Mouse (Mus musculus) layer of hippocampus, postnatal 25 days (tissue): ENCODE data around the gene Nfatc2. TPM values are rescaled to one million over a fixed set of nuclear protein-coding genes. Genes with fewer than 3 reads are reported as not detected.

Experiments
- DNase-seq, 2 experiments: peaks; one replicate each; pipeline ENCODE4 v3.0.0; 2022; ENCODE audit warnings: mixed read lengths in 2 of 2, low spot score in 1 of 2; ENCODE audit errors: extremely low spot score in 1 of 2
- microRNA-seq, 2 experiments: library from miRNA; unstranded; fragments of <30 nt; microRNA quantifications; one replicate each; pipeline ENCODE4 v1.2.0; 2021
- total RNA-seq, 2 experiments: library from RNA; stranded (reverse); gene quantifications; 2 replicates each; pipeline ENCODE4 v1.2.3; 2021

Gene Nfatc2
- total RNA-seq, 2 experiments from 2014 or later, result 16.1 to 21.6 TPM

- DNase-seq, result no peak
Measured at GRCm38 (mm10) chr2:168451714-168452708, 149.4 kb downstream of the Nfatc2 start.

DNA sequence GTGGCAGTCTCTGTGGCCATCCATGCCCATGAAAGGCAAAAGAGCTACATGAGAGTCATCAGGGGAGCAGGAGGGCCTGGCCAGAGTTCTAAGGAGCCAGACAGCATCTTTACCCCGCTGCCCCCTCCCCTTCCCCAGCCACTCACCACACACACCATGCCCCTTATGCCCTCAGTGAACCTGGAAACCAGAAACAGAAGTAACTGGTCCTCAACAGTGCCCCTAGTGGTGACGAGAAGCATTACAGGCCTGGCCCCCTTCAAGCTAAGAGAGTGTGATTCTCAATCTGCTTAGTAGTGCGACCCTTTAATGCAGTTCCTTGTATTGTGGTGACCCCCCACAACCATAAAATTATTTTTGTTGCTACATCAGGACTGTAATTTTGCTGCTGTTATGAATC is 150.5 kb downstream of the Nfatc2 start:
- peak in 1 of 2 experiments; percentile 43 for DNase-seq

- no peak for DNase-seq
Measured at GRCm38 (mm10) chr2:168448054-168448453, 153.4 kb downstream of the Nfatc2 start.

GRCm38 (mm10) chr2:168447601-168448000 is 153.9 kb downstream of the Nfatc2 start:
- no peak for DNase-seq

DNA sequence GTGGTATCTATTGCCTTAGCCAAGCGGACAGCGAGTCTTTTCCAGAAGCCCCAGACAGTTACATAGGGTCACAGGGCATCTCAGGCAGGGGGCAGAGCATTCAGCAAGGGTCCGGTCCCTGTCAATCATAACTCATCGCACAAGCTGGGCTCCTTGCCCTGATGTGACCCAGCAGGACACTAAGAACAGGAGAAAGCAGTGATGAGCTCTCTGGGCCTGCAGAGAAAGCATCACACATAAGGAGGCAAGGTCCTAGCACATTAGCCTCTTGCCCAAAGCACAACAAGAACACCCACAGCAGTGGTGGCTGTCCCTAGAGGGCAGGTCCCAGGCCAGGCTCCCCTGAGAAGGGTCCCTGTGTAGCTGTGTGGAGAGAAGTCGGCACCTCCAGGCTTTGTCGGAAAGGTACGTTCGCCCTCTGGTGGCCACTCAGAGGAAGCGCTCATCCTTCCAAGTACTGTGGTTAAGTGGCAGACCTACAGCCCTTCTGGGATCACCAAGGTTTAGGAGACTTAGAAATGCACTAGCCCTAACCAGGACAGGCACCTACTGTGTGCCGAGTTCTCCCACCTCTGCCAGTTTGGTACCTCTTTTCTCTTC is 156.1 kb downstream of the Nfatc2 start:
- DNase-seq, result peak in 1 of 2 experiments; percentile 72

GRCm38 (mm10) chr2:168444126-168444525 is 157.3 kb downstream of the Nfatc2 start:
- no peak for DNase-seq

- no peak for DNase-seq
Measured at GRCm38 (mm10) chr2:168441494-168441893, 160.0 kb downstream of the Nfatc2 start.

GRCm38 (mm10) chr2:168440918-168441328 is 160.5 kb downstream of the Nfatc2 start:
- DNase-seq, result peak; percentile 63 to 71

DNA sequence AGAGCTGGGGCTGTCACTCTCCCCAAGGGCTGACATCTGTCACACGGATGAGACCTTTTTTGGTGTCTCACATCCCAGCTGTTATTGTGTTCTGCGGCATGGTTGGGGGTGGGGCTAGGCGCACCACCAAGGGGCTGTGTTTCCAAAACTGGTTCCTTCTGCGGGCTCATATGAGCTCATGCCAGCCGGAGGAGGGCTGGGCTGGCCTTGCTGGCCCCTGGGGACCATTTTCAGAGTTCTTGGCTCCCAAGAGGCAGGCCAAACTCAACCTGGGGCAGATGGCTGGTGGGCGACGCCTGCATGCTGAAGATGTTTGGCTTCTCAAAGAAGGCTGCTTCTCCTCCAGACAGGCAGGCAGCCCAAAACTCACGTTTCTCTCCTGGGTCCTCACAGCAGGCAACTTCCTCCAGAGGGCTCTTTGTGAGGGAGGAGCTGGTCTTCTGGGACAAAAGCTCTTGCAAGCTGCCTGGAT is 162.4 kb downstream of the Nfatc2 start:
- no peak for DNase-seq

GRCm38 (mm10) chr2:168434187-168434586 is 167.3 kb downstream of the Nfatc2 start:
- DNase-seq, result no peak

- DNase-seq, result no peak
Measured at GRCm38 (mm10) chr2:168433392-168433791, 168.1 kb downstream of the Nfatc2 start.

GRCm38 (mm10) chr2:168432394-168432793 is 169.1 kb downstream of the Nfatc2 start:
- DNase-seq, result no peak

DNA sequence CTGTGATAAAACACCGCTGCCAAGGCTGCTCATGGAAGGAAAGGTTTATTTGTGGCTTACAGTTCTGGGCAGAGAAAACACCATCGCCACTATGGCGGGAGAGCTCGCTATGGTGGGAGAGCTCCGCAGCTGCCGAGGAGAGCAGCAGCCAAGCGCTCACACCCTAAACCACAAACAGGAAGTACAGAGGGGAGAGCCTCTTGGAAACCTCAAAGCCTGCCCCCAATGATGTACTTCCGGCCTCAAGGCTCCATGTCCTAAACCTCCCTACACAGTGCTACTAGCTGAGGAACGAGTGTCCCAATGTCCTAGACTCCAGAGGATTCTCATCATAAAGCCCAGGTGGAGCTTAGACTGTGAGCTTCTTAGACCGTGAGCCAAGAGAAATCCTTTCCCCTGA is 171.9 kb downstream of the Nfatc2 start:
- no peak for DNase-seq

GRCm38 (mm10) chr2:168428375-168428901 is 173.0 kb downstream of the Nfatc2 start:
- no peak for DNase-seq

Small RNAs within 50 kb of the gene (microRNA-seq; reads per million reads assigned to microRNA genes)
- gene Mir7004, result 8.4 to 12.3 reads per million in 2 experiments

Other genes with a start within 250 kb of the Nfatc2 start
- gene Atp9a, start 140.8 kb upstream of the Nfatc2 start, total RNA-seq, result 100 to 1,000 TPM; 356 to 393 TPM
- under 1 TPM; 0.32 to 0.75 TPM for gene Sall4, start 166.3 kb upstream of the Nfatc2 start, total RNA-seq